Mouse (Mus musculus) thymus, postnatal 25 days (tissue): ENCODE data around the gene Lrp8.

Experiments used
- DNase-seq: peaks from one replicate; pipeline ENCODE4 v3.0.0; 2022

Lrp8 gene

DNA sequence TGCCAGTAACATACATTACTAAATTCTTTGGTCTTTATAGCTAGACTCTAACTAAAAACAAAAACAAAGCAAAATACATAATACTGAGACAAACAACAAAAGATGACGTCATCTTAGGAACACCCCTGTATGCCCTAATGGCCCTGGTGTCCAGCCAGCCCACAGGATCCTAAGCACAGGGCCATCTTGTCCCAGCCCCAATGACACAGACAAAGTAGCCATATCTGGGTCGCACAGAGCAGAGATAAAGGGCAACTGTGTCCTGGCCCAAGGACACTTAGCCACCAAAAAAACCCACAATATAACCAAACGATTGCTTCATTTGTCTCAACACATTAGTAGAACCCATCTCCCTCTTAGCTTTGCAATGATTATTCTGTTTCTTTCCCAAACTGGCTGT lies 8.9 kb downstream of the Lrp8 start:
- DNase-seq = no peak

DNA sequence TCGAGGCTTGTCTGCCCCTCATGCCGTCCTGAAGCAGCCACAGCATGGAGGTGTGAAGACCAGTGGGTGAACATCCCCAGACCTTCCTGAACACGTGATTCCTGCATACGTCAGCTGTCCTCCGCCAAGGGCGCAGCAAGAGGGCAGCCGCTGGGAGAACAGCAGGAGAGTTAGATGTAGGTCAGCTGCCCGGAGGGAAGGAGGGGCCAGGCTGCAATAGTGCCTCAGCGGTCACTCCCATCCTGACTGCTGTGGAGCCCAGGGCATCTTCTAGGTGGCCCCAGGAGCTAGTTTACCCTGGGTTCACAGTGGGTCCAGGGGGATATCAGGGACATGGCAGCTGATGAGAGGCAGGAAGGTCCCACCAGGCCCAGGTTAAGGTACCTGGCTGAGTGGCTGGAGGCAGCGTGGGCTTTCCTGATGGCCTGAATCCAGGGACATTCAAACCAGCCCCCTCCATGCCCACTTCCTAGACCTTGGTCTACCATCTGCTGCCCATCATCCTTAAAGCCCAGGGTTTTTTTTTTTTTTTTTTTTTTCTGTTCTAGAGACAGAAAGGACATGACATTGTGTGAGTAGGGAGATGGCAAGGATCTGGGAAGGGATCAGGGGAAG lies 9.8 kb downstream of the Lrp8 start:
- DNase-seq = no peak

DNA sequence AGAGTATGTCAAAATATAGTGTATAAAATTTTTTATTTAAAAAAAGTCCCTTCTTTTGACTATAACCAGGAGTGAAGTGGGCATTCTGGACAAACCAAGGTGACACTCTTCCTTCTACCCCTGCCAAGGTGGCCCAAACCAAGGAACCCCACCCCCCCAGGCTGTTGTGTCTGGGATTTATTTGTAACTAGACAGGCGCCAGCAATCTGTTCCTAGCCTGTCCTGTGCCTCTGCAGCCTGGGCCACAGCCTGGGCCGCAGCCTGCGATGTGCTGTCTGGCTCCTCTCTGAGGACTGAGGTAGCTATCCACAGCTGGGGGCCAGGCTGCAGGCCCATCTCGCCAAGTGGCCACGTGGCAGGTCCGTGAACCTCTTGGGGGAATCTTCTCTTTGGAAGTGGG lies 10.3 kb downstream of the Lrp8 start:
- DNase-seq = no peak

- no peak for DNase-seq
These were observed 14.4 kb downstream of the Lrp8 start for GRCm38 (mm10) chr4:107816459-107816858.

GRCm38 (mm10) chr4:107817463-107817862 lies 15.4 kb downstream of the Lrp8 start:
- no peak for DNase-seq

- DNase-seq = no peak
These were observed 18.1 kb downstream of the Lrp8 start for GRCm38 (mm10) chr4:107819990-107820719.

GRCm38 (mm10) chr4:107820856-107821619 lies 19.0 kb downstream of the Lrp8 start:
- no peak for DNase-seq

- no peak for DNase-seq
These were observed 20.9 kb downstream of the Lrp8 start for GRCm38 (mm10) chr4:107822936-107823411.

DNA sequence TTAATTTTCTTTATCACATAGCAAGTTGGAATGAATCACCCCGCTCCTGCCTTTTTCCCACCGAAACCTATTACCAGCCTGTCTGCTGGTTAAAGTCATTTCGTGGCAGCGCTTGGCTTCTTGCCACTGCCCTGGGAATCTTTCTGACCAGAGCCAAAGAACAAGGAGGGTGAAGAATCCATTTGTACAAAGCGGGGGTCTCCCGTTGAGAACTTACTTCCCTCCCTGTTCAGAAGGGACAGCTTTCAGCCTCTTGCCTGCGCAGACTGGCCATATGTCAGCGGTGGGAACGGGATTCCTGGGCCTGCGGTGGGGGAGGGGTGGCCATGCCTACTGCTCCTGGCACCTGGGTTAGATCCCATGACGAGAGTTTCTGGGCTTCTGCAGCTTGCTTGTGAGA lies 21.4 kb downstream of the Lrp8 start:
- DNase-seq = no peak

GRCm38 (mm10) chr4:107828727-107829218 lies 26.7 kb downstream of the Lrp8 start:
- peak; percentile 31 for DNase-seq

GRCm38 (mm10) chr4:107829675-107830074 lies 27.6 kb downstream of the Lrp8 start:
- DNase-seq = no peak

DNA sequence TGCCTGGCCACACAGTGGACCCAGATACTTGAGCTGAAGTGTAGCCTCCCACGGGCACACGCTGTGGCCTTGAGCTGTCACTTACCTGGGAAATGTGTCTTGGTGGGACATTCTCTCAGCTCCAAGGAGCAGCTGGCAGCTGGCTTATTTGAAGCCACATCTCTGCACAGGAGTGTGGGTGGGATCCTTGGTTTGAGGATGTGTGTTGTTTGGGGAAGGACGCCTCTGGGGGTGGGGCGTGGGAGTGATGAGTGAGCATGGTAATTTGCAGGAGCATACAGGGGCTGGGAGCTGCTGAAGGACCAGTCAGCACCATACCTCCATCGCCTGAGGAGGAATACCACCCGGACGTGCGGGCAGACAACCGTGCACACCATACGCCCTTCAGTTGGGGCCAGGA lies 28.1 kb downstream of the Lrp8 start:
- no peak for DNase-seq

DNA sequence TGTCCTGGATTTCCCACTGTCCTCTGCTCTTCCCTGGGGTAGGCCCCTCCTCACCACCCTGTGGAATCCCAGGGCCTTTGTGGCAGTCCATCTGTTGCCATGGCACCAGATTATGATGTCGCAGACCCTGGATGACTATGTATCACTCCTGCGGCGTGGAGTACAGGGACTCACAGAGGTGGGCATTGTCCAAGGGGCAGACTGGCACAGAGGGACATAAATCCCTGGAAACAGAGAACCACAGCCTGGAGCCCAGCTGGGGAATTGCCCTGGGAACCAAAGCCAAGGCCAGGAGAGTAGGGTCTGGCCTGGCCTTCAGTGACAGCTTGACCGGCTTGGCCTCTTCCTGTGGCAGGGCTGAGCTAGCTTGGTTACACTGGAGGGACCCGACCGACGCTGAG lies 28.8 kb downstream of the Lrp8 start:
- no peak for DNase-seq

- DNase-seq = no peak
These were observed 29.6 kb downstream of the Lrp8 start for GRCm38 (mm10) chr4:107831678-107832077.

DNA sequence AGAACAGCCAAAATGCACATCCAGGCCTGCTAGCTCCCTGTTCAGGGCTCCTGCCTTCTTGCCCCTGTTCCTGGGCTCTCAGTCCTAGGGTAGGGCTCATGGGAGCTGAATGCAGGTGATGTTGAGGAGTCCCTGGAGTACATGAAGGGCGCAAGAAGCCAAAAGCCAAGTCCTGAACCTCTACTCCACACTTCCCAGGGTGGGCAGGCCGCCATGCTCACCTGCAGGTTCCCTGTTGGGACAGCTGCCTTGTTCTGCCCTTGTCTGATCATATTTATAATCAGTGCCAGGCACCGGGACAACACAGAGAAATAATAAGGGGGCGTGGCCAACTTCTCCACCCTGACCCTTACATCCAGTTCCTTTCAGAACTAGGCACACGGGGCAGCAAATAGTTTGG lies 31.5 kb downstream of the Lrp8 start:
- no peak for DNase-seq

DNA sequence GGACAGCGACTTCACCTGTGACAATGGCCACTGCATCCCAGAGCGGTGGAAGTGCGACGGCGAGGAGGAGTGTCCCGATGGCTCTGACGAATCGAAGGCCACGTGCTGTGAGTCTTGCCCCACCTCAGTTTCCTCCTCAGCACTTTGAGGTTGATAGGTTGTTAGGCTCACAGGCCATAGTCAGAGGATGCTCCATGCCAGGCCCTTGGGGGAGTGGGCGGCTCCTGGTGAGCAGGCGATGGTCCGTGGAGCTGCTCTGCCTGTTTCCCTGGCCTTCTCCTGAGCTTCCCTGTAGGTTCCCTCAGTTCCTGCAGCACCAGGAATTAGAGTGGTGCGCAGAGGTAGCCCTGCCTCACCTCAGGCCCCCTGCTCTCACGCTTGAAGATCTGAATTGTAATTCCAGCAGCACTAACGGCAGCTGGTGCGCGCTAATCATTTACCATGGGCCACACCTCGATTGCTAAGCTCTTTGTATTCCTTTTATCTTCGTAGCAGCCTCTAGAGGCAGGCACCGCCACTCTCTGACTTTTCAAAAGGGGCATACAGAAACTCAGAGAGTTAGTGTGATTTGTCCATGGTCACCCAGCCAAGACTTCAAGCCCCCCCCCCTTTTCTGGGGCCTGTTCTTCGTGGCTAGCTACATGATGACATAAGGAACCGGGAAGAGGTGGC lies 32.7 kb downstream of the Lrp8 start:
- no peak for DNase-seq

GRCm38 (mm10) chr4:107835508-107835909 lies 33.4 kb downstream of the Lrp8 start:
- DNase-seq = no peak

GRCm38 (mm10) chr4:107836758-107837157 lies 34.7 kb downstream of the Lrp8 start:
- no peak for DNase-seq

GRCm38 (mm10) chr4:107837910-107838309 lies 35.8 kb downstream of the Lrp8 start:
- no peak for DNase-seq

DNA sequence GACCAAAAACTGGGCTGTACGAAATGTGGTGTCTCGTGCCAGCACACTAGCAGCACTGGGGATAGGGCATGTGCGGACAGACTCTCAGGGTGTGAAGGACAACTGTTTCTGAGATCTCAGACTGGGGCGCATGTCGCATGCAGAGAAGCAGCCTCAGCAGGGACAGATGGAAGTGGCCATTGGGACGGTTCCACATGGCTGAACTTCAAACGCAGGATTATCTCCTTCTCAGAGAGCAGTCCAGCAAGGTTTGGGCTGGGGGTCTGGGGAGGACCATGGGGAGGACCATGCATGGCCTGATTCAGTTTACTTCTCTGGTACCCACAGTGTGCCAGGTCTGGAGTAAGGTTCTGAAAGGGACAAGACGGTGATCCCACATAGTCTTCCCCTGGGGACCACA lies 41.6 kb downstream of the Lrp8 start:
- no peak for DNase-seq

DNA sequence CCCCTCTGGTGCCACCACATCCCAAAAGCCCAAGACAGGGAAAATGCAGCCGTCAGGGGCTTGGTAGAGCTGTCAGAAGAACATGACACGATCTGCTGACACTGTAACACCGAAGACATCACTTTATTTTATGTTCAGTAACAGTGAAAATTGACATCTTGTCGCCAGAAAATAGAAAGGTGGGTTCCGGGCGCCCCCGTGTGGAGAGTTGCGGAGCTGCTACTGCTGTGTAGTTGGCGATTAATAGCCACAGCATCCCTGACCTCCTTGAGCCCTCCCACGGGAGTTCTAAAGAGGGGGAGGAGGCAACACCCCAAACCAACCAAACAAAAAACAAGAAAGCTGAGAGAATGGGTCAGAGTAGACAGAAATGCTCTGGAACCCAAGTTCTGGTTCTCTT lies 42.9 kb downstream of the Lrp8 start:
- peak; percentile 75 for DNase-seq

GRCm38 (mm10) chr4:107846795-107847194 lies 44.7 kb downstream of the Lrp8 start:
- DNase-seq = no peak

DNA sequence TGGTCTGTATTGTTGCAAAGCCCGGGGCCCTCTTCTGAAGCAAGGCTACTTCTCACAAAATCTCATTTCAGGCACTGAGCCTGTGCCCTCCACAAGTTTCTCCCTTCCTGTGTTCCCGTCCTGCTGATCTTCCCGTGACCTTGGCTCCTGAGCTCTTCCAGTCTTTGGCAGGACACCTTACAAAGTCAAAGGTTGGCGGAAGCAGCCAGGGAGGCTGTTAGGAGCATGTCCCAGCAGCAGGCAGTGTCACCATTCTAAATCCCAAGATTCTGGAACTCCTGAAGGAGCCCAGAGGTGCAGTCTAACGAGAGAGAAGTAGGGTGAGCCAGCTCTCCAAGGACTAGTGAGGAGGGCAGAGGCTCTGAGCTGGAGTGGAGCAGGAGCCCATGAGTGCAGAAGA lies 46.5 kb downstream of the Lrp8 start:
- DNase-seq = no peak
